ENCODE assay signal across 24 mouse cellular contexts in the genomic region with DNA sequence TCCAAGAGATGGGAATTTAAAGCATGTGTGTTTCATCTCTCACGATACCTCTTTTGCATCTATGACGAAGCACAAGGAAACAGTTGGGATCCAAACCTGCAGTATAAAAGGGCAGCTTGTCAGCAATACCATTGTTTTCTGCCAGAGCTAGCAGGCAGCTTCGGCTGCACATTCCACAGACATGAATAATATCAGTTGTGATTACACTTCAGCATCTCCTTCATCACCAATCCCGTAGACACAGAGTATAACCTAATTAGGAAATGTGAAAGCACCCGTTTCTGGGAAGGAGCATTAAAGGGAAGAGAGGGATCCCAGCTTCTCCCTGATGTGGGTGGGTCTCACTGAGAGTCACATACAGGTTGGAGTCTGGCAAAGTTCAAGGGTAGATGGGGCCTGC. TPM values are rescaled to one million over a fixed set of nuclear protein-coding genes. Genes with fewer than 3 reads are reported as not detected.
DNase-seq lines count a peak whose midpoint lies in the region; ATAC-seq and TF ChIP-seq lines count a peak whose summit lies in the region.
"Had no signal": no experiment of that assay in that cellular context is flagged by ENCODE, and none has a peak within 500 bp of the region (broad histone marks: within the 10 kb centered on the region; RNA-seq: fewer than 3 reads in every experiment).

No protein-coding gene starts in this region.

- no peaks in the 10 kb centered on the region for H3K27me3 ChIP-seq in heart, embryonic 13.5 days (replicated peaks)
- no peaks in the 10 kb centered on the region for H3K27me3 ChIP-seq in lung, postnatal 0 days (replicated peaks; ENCODE audit: insufficient read depth, low read length)
- no peaks in the 10 kb centered on the region for H3K27me3 ChIP-seq in midbrain, embryonic 11.5 days (ENCODE audit: control insufficient read depth, insufficient read depth, low read length)
- H3K27me3 ChIP-seq: intestine, embryonic 15.5 days; neural tube, embryonic 15.5 days had no signal

- peak overlapping the region; percentile 37 for H3K27ac ChIP-seq in heart, embryonic 13.5 days (replicated peaks)
- no peak overlapping the region for H3K27ac ChIP-seq in lung, postnatal 0 days (ENCODE audit: low read length)
- peak overlapping the region; percentile 91 for H3K27ac ChIP-seq in embryonic fibroblast, embryonic 13.5 days (ENCODE audit: insufficient read depth, low read length)
- H3K27ac ChIP-seq in midbrain, embryonic 11.5 days (ENCODE audit: low read depth, low read length): no peak overlapping the region
- H3K27ac ChIP-seq: embryonic facial prominence, embryonic 10.5 days; forebrain, embryonic 10.5 days; hindbrain, embryonic 14.5 days; intestine, embryonic 15.5 days; layer of hippocampus, adult 2 months; midbrain, embryonic 10.5 days; neural tube, embryonic 15.5 days had no signal

- ATAC-seq in heart, embryonic 13.5 days (ENCODE audit: extremely low read depth, insufficient number of reproducible peaks, low FRiP score, low TSS enrichment): no peak
- ATAC-seq in lung, postnatal 0 days: peak; percentile 23; the same call in 1 of the 2 replicates
- ATAC-seq in midbrain, embryonic 11.5 days (ENCODE audit: low FRiP score): no peak
- ATAC-seq: forebrain, embryonic 16.5 days; intestine, embryonic 15.5 days had no signal

- WGBS in heart, embryonic 13.5 days: 23% methylated on average over 5 of the region's 5 CpGs
- 40% methylated on average over 5 of the region's 5 CpGs for WGBS in lung, postnatal 0 days
- 84% methylated on average over 5 of the region's 5 CpGs for WGBS in midbrain, embryonic 11.5 days

- peak; percentile 42; the same call in 1 of the 2 replicates for TF ChIP-seq EP300 in lung, postnatal 0 days (IDR thresholded peaks at IDR 0.05)

- H3K4me3 ChIP-seq in heart, embryonic 13.5 days: no peak overlapping the region
- no peak overlapping the region for H3K4me3 ChIP-seq in lung, postnatal 0 days (ENCODE audit: low read depth, low read length)
- H3K4me3 ChIP-seq in embryonic fibroblast, embryonic 13.5 days (ENCODE audit: insufficient read depth, low read length): no peak overlapping the region
- H3K4me3 ChIP-seq in midbrain, embryonic 11.5 days (ENCODE audit: low read depth, low read length): no peak overlapping the region
- H3K4me3 ChIP-seq: embryonic facial prominence, embryonic 10.5 days; forebrain, embryonic 10.5 days; intestine, embryonic 15.5 days; layer of hippocampus, adult 2 months; midbrain, embryonic 10.5 days; neural tube, embryonic 15.5 days had no signal

- H3K9me3 ChIP-seq in heart, embryonic 13.5 days: no peaks in the 10 kb centered on the region
- no peaks in the 10 kb centered on the region for H3K9me3 ChIP-seq in lung, postnatal 0 days (ENCODE audit: low read length)
- H3K9me3 ChIP-seq in midbrain, embryonic 11.5 days (ENCODE audit: control insufficient read depth, low read length): no peaks in the 10 kb centered on the region
- H3K9me3 ChIP-seq: embryonic facial prominence, embryonic 10.5 days; forebrain, embryonic 10.5 days; intestine, embryonic 15.5 days; midbrain, embryonic 10.5 days; neural tube, embryonic 15.5 days had no signal

- TF ChIP-seq CTCF in lung, postnatal 0 days (IDR thresholded peaks at IDR 0.05): no peak
- no peak for TF ChIP-seq CTCF in embryonic fibroblast, embryonic 13.5 days (IDR thresholded peaks at IDR 0.05; ENCODE audit: borderline replicate concordance, insufficient read depth, low read length)

- H3K4me2 ChIP-seq in heart, embryonic 13.5 days: peak overlapping the region; percentile 33
- no peak overlapping the region for H3K4me2 ChIP-seq in lung, postnatal 0 days (replicated peaks; ENCODE audit: low read depth, low read length)
- H3K4me2 ChIP-seq in midbrain, embryonic 11.5 days: no peak overlapping the region
- H3K4me2 ChIP-seq: hindbrain, embryonic 14.5 days; intestine, embryonic 15.5 days; neural tube, embryonic 15.5 days had no signal

- no peaks in the 10 kb centered on the region for H3K36me3 ChIP-seq in heart, embryonic 13.5 days
- H3K36me3 ChIP-seq in lung, postnatal 0 days (ENCODE audit: insufficient read depth, low read length): no peaks in the 10 kb centered on the region
- no peaks in the 10 kb centered on the region for H3K36me3 ChIP-seq in midbrain, embryonic 11.5 days (ENCODE audit: control insufficient read depth, insufficient read depth, low read length)
- H3K36me3 ChIP-seq: embryonic facial prominence, embryonic 10.5 days; forebrain, embryonic 10.5 days; intestine, embryonic 15.5 days; midbrain, embryonic 10.5 days; neural tube, embryonic 15.5 days had no signal

- no peak for TF ChIP-seq POLR2A in embryonic fibroblast, embryonic 13.5 days (IDR thresholded peaks at IDR 0.05; ENCODE audit: low read depth, low read length)

- DNase-seq in heart, adult 11 months: no peak
- peak; percentile 16 for DNase-seq in lung, postnatal 0 days (ENCODE audit: low spot score)
- DNase-seq in lung, postnatal 14 days: no peak
- no peak for DNase-seq in midbrain, embryonic 11.5 days (ENCODE audit: low spot score, missing footprints)
- DNase-seq in urinary bladder, adult 2 months (ENCODE audit: low spot score): no peak
- DNase-seq: adrenal gland, adult 2 months; cerebellum, adult 11 months; cerebellum, postnatal 10 days; gastrocnemius, postnatal 14 days; heart, postnatal 4 days; kidney, adult 9 months; kidney, postnatal 25 days; layer of hippocampus, postnatal 36 days; right cerebral cortex, adult 18-20 months had no signal

- H3K9ac ChIP-seq in heart, embryonic 13.5 days: 0 out of 2 replicates have a peak overlapping the region, but pooled peaks have one; percentile 4
- H3K9ac ChIP-seq in lung, postnatal 0 days (replicated peaks; ENCODE audit: low read depth): no peak overlapping the region
- H3K9ac ChIP-seq in midbrain, embryonic 11.5 days (ENCODE audit: low read length): no peak overlapping the region
- H3K9ac ChIP-seq: hindbrain, embryonic 14.5 days; intestine, embryonic 15.5 days; neural tube, embryonic 15.5 days had no signal

- H3K4me1 ChIP-seq in heart, embryonic 13.5 days: peaks cover 19% of the 10 kb centered on the region
- no peaks in the 10 kb centered on the region for H3K4me1 ChIP-seq in lung, postnatal 0 days (ENCODE audit: insufficient read depth, low read depth, low read length)
- peaks cover 11% of the 10 kb centered on the region for H3K4me1 ChIP-seq in embryonic fibroblast, embryonic 13.5 days (ENCODE audit: control insufficient read depth, insufficient read depth, low read length)
- no peaks in the 10 kb centered on the region for H3K4me1 ChIP-seq in midbrain, embryonic 11.5 days (ENCODE audit: control insufficient read depth, insufficient read depth, low read length)
- H3K4me1 ChIP-seq: embryonic facial prominence, embryonic 10.5 days; forebrain, embryonic 10.5 days; intestine, embryonic 15.5 days; midbrain, embryonic 10.5 days; neural tube, embryonic 15.5 days had no signal

RNA-seq across cellular contexts. Expression of a gene that starts 18.1 kb away (rescaled TPM):
- 44.7 and 52.5 TPM in 2 replicates for polyA plus RNA-seq in heart, embryonic 13.5 days (2015; fragmentation: Nextera tagmentation; extraction: Ambion mirVana)
- polyA plus RNA-seq in lung, postnatal 0 days (2015; fragmentation: Nextera tagmentation; extraction: Ambion mirVana): 71.2 and 81.3 TPM in 2 replicates
- polyA plus RNA-seq in embryonic fibroblast, embryonic 13.5 days (2011; ENCODE audit: insufficient read length, low read depth, missing spikeins): 102 and 120 TPM in 2 replicates
- 18.0 and 21.3 TPM in 2 replicates for polyA plus RNA-seq in midbrain, embryonic 11.5 days (2014; fragmentation: Nextera tagmentation; extraction: Ambion mirVana)
- polyA plus RNA-seq in urinary bladder, adult 2 months (2012; rRNA removed): 291 and 304 TPM in 2 replicates

Comparison
In these comparisons a context has a peak if more than half of its experiments do, and no peak if none do; other contexts are left out.
1. H3K27ac ChIP-seq: peak in heart, embryonic 13.5 days (single experiment) and embryonic fibroblast, embryonic 13.5 days (single experiment); none in lung, postnatal 0 days (single experiment) and midbrain, embryonic 11.5 days (single experiment).